Mouse (Mus musculus): ENCODE measurements around the gene Morn4. TPM values are rescaled to one million over a fixed set of nuclear protein-coding genes. Genes with fewer than 3 reads are reported as not detected.

Gene Morn4
- total and polyA plus RNA-seq, 3 experiments, result 5.7 to 18.4 TPM; not detected in 1

DNA sequence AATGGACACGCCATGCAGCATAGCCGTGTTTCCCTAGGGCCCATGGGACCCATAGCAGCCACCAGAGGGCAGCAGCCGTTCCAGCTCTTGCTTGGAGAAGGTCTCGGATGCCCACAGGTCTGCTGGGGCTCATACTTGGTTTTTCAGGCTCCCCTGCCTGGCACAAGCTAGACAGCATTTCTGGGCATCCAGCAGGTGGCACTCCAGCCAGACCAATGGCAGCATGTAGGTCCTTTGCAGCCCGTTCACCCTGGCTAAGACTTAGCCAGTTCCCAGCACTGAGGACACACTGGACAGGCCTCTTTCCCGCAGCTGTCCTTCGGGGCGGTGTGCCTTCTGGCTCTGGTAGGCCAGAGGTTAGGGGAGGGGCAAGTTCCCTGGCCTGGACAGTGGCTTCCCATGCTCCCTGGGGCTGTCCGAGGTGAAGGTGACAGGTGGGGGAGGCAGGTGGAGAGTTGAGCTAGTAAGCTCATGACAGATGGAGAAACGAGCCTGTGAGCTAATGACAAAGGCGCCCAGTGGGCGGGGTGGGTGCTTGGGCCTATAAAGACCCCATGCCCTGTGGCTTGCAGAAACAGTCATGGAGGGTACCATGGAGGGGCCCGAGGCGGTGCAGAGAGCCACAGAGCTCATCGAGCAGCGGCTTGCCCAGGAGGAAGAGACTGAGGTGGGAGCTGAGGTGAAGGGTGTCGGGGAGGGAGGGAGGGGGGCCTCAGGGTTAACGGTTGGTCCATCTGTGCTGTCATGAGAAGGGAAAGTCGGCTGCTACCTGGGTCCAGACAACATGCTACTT lies 50.5 kb downstream of the Morn4 start, which contains the start of gene Ankrd2 (continued):
- TF ChIP-seq SMC3 (IDR thresholded peaks at IDR 0.05; ENCODE audit: low read depth, low read length) (peak; percentile 96), USF1 (IDR thresholded peaks at IDR 0.05; ENCODE audit: low read depth, low read length) (no peak), BHLHE40 (IDR thresholded peaks at IDR 0.05; ENCODE audit: borderline replicate concordance, low read depth, low read length) (no peak), POLR2A (IDR thresholded peaks at IDR 0.05; ENCODE audit: control insufficient read depth in 1 of 2, insufficient read depth in 1 of 2, low read depth in 1 of 2, low read length in 2 of 2, poor library complexity in 1 of 2) (no peak), UBTF (IDR thresholded peaks at IDR 0.05; ENCODE audit: borderline replicate concordance, insufficient read depth, low read depth, low read length) (no peak), CHD2 (IDR thresholded peaks at IDR 0.05; ENCODE audit: low read length) (no peak), GABPA (IDR thresholded peaks at IDR 0.05; ENCODE audit: low read depth, low read length) (no peak), TAL1 (IDR thresholded peaks at IDR 0.05; ENCODE audit: low read length) (no peak), MYC (IDR thresholded peaks at IDR 0.05; ENCODE audit: low read depth, low read length) (0 out of 2 replicates have a peak, but pooled peaks have one; percentile 31), ZNF384 (IDR thresholded peaks at IDR 0.05; ENCODE audit: low read depth, low read length) (0 out of 2 replicates have a peak, but pooled peaks have one; percentile 35), MAZ (IDR thresholded peaks at IDR 0.05; ENCODE audit: low read depth, low read length) (no peak), ZMIZ1 (IDR thresholded peaks at IDR 0.05; ENCODE audit: low read depth, low read length) (no peak), ETS1 (IDR thresholded peaks at IDR 0.05; ENCODE audit: low read depth, low read length) (no peak)

- Histone ChIP-seq H3K4me1 (ENCODE audit: control insufficient read depth in 1 of 2, insufficient read depth in 2 of 2, low read length in 2 of 2) (peaks cover 0 to 7% of the 10 kb centered on the region in 2 experiments; a peak in 3 of 4 replicates), H3K27ac (ENCODE audit: control insufficient read depth, low read depth, low read length) (no peak overlapping the region), H3K9ac (ENCODE audit: control insufficient read depth, low read depth, low read length, poor library complexity, severe bottlenecking) (0 out of 2 replicates have a peak overlapping the region, but pooled peaks have one; percentile 1), H3K79me2 (ENCODE audit: control insufficient read depth, insufficient read depth, low read length, poor library complexity) (no peaks in the 10 kb centered on the region), H3K36me3 (ENCODE audit: control insufficient read depth in 1 of 2, insufficient read depth in 2 of 2, low read length in 2 of 2) (no peaks in the 10 kb centered on the region), H3K27me3 (ENCODE audit: control insufficient read depth in 1 of 2, insufficient read depth in 2 of 2, low read length in 2 of 2) (peaks cover 3 to 4% of the 10 kb centered on the region in 2 experiments; a peak in 3 of 4 replicates), H3K4me3 (ENCODE audit: control insufficient read depth in 1 of 2, insufficient read depth in 1 of 2, low read depth in 2 of 2, low read length in 2 of 2) (no peak overlapping the region; a peak in 1 of 4 replicates), H3K9me3 (replicated peaks; ENCODE audit: insufficient read depth, low read length) (no peaks in the 10 kb centered on the region)
- no peak for TF ChIP-seq USF1 (IDR thresholded peaks at IDR 0.05; ENCODE audit: low read depth, low read length)
- no peak for TF ChIP-seq MAX (IDR thresholded peaks at IDR 0.05; ENCODE audit: low read length)
- TF ChIP-seq UBTF (IDR thresholded peaks at IDR 0.05; ENCODE audit: borderline replicate concordance, insufficient read depth, low read depth, low read length), result no peak
- no peak for TF ChIP-seq MYB (IDR thresholded peaks at IDR 0.05; ENCODE audit: low read depth, low read length)
- TF ChIP-seq ETS1 (IDR thresholded peaks at IDR 0.05; ENCODE audit: low read depth, low read length), result no peak
- no peak for TF ChIP-seq GATA1 (IDR thresholded peaks at IDR 0.05; ENCODE audit: low read depth, low read length)
- no peak for TF ChIP-seq POLR2AphosphoS2 (IDR thresholded peaks at IDR 0.05; ENCODE audit: low read length)
- TF ChIP-seq SMC3 (IDR thresholded peaks at IDR 0.05; ENCODE audit: low read depth, low read length), result no peak
- no peak for TF ChIP-seq ZNF384 (IDR thresholded peaks at IDR 0.05; ENCODE audit: low read depth, low read length)
- TF ChIP-seq ZKSCAN1 (IDR thresholded peaks at IDR 0.05; ENCODE audit: low read depth, low read length), result no peak
- TF ChIP-seq MAFK (IDR thresholded peaks at IDR 0.05; ENCODE audit: borderline replicate concordance, low read depth, low read length), result no peak
- TF ChIP-seq JUND (IDR thresholded peaks at IDR 0.05; ENCODE audit: low read depth, low read length), result no peak
- no peak for TF ChIP-seq TAL1 (IDR thresholded peaks at IDR 0.05; ENCODE audit: low read length)
- no peak for TF ChIP-seq MEF2A (IDR thresholded peaks at IDR 0.05; ENCODE audit: extremely low read depth, insufficient replicate concordance, low read depth, low read length, poor library complexity, severe bottlenecking)
- no peak for TF ChIP-seq SIN3A (IDR thresholded peaks at IDR 0.05; ENCODE audit: low read length)
- TF ChIP-seq GABPA (IDR thresholded peaks at IDR 0.05; ENCODE audit: low read depth, low read length), result no peak
- TF ChIP-seq NELFE (IDR thresholded peaks at IDR 0.05; ENCODE audit: low read depth, low read length), result no peak
- TF ChIP-seq CHD2 (IDR thresholded peaks at IDR 0.05; ENCODE audit: low read length), result no peak
- TF ChIP-seq RAD21 (IDR thresholded peaks at IDR 0.05; ENCODE audit: low read depth, low read length), result no peak
- no peak for DNase-seq (ENCODE audit: low read depth, low spot score)
Observed at GRCm38 (mm10) chr19:42034881-42035455, 51.2 kb downstream of the Morn4 start.

All from MEL (cell line).